Mouse (Mus musculus) olfactory bulb, adult 2 months (tissue): ENCODE results near the gene Tom1.

Experiments
- CTCF ChIP-seq: fragments of 200-500 bp; IDR thresholded peaks from 2 replicates; pipeline ENCODE4 v1.5.1; 2012; ENCODE audit warnings: low read depth, mild to moderate bottlenecking, low read length, moderate library complexity; ENCODE audit not compliant: insufficient read depth
- POLR2A ChIP-seq: fragments of 200-500 bp; IDR thresholded peaks from 2 replicates; pipeline ENCODE4 v1.6.1; 2012; ENCODE audit warnings: mild to moderate bottlenecking, low read depth, low read length, moderate library complexity; ENCODE audit not compliant: insufficient read depth

GRCm38 (mm10) chr8:75046303-75046702 lies 12.8 kb downstream of the Tom1 start:
- TF ChIP-seq POLR2A (no peak), CTCF (no peak)
